Mouse (Mus musculus) lung, postnatal 14 days (tissue): ENCODE measurements around the gene Farp1.

Experiments used
- DNase-seq: peaks from one replicate; pipeline ENCODE4 v3.0.0; 2021

Gene Farp1

DNA sequence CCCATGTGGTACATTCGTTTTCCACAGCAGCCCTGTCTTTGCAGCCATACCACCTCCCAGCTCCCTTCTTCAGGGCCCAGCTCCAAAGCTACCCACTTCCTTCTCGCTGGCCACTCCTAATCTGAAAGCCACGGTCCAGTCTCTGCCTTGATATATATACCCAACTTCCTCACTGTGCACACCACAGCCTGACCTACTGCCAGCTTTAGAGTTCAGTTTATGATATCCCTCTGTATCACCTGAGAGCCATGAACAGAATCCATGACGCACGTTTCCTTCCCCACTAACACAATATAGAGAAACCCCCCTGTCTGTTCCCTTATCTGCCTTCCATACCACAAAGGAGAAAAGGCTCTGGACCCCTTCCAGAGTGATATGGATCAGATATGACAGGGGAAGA, 283.4 kb downstream of the Farp1 start:
- DNase-seq: no peak

DNA sequence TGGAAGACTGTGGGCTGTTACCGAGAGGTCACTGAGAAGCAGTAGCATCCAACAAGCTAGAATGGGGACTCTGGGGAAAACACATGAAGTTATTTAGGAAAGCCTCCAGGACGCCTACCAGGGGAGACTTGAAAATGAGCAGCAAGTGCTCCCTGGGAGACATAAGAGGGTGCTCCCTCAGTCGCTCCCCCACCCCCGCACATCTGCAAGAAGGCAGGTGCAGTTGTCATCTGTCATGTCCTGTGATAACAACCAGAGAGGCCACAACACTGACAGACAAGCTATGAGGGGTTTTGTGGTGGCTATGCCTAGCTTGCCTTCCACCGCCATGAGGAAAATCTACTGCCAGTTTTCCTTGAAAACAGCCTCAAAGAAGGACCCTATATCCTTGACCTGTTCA, 287.1 kb downstream of the Farp1 start:
- no peak for DNase-seq

DNA sequence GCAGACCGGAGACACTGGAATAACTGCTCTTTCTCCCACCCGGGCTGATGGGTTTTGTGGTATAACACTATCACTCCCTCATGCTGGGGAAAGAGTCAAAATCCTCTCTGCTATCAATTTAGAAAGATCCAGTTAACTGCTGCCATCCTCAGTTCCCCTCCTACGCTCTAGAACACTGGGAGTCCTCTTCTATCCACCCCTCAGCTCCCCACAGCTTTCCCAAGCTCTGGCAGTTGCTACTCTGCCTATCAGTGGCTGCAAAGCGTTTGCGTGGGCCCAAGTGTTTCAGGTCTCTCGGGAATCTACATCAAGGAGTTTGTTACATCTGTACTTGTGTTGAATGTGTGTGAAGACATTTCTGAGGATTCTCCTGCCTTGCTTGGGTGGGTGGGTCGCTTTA, 287.6 kb downstream of the Farp1 start:
- no peak for DNase-seq

DNA sequence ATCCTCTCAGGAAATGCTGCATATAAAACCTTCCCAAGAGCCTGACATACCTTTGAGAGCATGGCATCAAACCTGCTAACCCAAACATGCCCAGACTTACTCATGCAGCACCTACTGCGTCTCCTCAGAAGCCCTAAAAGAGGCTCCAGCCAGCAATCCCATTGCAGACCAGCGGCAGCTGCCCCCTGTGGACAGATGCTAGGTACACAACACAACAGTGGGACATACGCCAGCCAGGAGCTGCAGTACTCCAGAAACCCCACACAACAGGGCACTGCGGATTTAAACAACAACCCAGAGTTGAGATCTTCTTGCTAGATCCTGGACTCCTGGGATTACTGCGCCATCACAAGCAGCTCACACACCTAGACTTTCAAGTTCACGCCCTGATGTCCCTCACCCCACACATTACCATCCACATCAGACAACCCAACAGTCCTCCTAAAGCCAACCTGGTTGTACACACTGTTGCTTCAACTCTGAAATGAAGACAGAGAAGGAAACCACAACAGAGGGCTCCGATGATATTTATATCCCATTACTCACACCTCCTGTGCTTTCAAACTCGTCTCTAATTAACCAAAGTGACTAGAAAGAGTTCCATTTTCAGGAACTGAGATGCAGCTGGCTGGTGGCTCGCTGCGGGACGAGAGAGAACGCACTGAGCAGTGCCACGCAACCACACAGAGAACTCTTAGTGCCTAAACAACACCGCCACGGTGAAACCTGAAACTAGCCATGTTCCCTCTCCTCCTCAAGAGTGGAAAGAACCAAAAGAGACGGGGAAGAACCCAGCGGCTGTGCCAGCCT, 289.7 kb downstream of the Farp1 start:
- DNase-seq: no peak

DNA sequence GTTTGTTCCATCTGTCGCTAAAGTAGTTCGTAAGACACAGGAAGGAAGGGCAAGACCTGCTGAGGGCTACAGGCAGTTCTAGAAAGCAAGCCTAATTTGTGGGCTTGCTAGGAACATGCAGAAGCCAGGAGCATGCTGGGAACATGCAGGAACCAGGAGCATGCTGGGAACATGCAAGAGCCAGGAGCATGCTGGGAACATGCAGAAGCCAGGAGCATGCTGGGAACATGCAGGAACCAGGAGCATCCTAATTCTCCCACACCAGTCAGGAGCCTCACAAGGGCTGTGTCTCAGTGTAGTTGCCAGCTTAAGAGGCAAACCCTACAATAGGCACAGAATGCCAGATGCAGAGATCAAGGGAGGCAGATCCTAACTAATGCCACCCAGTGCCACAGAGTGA, 291.4 kb downstream of the Farp1 start:
- no peak for DNase-seq

DNA sequence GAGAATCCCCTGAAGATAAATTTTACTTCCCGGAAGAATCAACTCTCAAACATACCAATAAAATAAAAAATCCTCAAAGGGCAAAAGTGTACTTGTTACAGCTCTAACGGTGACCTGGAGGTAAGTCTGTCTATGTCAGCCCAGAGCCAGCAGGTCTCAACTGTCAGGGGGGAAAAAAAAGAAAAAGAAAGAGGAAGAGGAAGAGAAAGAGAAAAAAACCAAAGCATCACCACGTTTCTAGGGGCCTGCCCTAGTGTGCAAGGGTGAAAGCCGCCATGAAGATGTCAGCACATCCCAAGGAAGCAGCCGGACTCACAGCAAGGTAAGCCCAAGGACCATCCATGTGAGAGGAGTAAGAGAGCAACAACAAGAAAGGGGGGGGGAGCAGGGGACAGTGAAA, 293.9 kb downstream of the Farp1 start:
- DNase-seq: no peak

DNA sequence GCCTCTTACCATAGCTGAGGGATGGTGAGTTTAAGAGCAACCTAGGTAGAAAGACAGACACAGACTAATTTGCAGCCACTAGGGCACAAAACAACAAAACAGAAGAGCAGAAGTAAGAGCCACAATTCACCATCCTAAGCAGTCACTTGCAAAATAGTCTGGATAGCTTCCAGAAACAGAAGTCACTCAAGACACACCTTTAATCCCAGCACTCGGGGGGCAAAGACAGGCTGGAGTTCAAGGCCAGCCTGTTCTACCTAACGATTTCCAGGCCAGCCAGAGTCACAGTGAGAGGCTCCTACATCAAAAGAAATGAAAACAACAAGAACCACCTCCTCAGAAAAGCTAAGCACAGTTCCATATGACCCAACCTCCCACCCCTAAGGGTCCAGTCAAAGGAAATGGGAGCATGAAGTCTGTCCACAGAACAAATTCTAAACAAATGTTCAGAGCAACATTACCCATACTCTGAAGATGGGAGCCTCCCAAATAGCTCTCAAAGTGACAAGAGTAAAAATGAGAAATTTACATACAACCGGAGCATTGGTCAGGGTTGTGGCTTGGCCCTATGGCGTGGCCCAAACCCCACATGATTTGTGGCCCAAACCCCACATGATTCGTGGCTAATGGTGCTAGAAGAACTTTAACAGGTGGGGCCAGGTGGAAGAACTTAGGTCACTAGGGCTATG, 294.5 kb downstream of the Farp1 start:
- no peak for DNase-seq

DNA sequence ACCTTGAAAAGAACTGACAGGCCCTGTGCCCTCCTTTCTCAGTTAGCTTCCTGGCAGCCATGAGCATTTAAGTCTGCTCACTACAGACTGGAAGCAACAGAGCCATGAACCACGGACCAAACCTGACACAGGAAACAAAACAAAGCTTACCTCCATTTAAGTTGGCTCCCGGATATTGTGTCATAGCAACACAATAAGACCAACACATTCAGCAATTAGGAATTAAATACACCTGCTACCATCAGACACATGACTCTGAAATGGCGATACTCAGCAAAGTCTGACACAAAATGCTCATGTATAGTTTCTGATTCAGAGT, 295.0 kb downstream of the Farp1 start:
- DNase-seq: no peak
